Mouse (Mus musculus) frontal cortex, adult 2 months (tissue): ENCODE measurements around the gene Abhd15. TPM values are rescaled to one million over a fixed set of nuclear protein-coding genes. Genes with fewer than 3 reads are reported as not detected.
"Not testable (repeated sequence)": the region's sequence is repeated elsewhere in the genome, so short reads cannot be mapped to it uniquely, and the experiment has no call there.

ENCODE experiments used
- DNase-seq, 2 experiments: peaks; one replicate each; pipeline ENCODE4 v3.0.0; 2022; ENCODE audit warnings: low spot score in 1 of 2; ENCODE audit errors: extremely low spot score in 1 of 2
- polyA plus RNA-seq: library from polyadenylated mRNA; depleted of rRNA; stranded (reverse); fragments of >200 nt; gene quantifications from 2 replicates; pipeline ENCODE4 v1.2.3, GENCODE M21; 2012

Gene Abhd15
- polyA plus RNA-seq, 1 experiment = 0.66 TPM

- DNase-seq = peak in 1 of 2 experiments; percentile 88
These were observed 6.6 kb upstream of the Abhd15 start for GRCm38 (mm10) chr11:77508068-77509021.

- DNase-seq = no peak
These were observed 3.6 kb upstream of the Abhd15 start for GRCm38 (mm10) chr11:77511336-77511735.

GRCm38 (mm10) chr11:77512891-77513810, 1.8 kb upstream of the Abhd15 start:
- DNase-seq = peak in 1 of 2 experiments; percentile 58

- DNase-seq = no peak
These were observed 1.1 kb upstream of the Abhd15 start for GRCm38 (mm10) chr11:77513811-77514170.

DNA sequence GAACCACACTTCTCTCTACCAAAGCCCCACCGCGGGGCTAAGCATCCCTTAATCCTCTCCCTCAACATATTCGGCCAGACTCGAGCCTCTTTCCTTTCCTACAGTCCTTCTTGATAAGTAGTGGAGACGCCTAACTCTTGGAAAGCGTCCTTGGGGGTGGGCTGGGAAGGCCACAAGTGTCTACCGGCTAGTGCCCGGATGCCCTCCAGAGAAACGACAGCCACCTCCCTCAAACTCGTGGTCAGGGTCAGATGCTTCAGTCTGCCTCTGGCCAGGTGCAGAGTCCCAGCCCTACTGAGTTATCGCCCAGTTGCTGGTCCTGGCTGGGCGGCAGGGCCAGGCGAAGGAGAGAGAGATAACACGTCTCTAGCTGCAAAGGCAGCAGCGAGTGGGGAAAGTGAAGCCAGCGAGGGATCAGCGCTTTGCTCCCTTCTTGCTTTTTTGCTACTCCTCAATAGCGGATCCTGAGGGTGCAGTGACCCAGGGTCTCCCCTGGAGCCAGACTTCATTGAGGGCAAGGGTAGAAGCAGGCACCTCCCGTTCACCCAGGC, 565 bp upstream of the Abhd15 start:
- no peak for DNase-seq

DNA sequence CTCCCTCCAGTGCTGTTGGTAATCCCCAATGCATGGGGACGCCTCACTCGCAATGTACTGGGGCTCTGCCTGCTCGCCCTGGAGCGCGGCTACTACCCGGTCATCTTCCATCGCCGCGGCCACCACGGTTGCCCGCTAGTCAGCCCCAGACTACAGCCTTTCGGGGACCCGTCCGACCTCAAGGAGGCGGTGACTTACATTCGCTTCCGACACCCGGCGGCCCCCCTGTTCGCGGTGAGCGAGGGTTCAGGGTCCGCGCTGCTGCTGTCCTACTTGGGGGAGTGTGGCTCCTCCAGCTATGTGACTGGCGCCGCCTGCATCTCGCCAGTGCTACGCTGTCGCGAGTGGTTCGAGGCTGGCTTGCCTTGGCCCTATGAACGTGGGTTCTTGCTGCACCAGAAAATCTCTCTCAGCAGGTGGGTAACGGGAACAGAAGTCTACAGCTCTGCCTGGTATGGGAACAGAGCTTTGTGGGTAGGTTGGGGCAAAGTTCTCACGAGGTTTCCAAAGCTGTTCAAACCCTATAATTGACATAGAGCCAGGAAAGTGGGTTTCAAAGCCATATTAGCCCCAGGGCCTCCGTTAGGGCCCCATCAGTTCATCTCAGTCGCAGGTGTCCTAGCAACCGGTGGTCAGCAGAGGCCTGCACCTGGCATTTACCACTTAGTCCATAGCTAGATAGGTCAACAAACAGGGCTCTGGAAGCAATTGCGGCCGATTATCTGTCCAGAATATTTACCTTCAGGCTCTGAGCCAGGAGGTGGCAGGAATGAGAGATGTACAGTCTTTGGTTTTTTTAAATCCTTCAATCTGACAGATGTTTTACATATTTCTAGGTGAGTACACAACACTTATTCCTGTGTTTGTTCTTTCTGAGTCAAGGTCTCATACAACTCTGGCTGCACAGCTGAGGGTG, 974 bp downstream of the Abhd15 start, which contains the start of gene Trp53i13:
Gene Trp53i13 (minus strand): TSS at position 344 of the 916 bp plus-strand sequence.
- no peak for DNase-seq

DNA sequence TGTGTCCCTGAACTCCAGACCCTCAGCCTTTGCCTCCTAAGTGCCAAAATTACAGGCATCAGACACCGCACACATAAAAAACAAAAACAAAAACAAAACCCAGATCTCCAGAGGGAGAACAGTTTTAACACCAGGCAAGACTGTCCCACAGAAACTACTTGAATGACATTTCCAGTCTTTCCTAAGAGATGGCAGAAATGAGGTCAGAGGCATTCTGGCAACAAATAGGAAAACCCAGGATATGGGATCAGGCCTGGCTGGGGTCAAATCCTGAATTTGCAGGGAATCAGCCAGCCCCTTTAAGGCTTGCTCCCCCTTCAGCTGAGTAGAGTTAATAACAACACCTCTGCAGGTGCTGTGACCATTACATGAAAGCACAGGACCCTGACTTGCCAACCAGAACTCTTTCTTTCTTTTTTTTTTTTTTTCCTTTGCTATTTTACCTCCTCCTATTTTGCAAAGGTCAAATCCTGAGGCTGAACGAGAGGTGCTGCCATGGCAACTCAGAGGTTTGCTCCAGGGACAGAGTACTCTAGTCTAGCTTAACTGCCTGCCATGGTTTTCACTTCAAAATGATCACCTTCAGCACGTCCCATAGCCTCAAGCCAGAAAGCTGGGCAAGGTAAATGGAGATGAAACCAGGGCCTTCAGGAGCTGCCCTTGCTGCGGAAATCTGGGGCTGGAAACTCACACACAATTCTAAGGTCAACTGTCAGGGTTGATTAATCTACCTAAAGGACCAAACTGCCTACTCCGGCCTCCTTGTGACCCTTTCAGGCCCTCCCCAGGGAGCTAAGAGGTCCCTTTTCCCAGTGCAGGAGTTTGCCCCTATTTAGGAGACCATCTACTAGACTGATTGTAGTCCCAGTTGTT, 1.9 kb downstream of the Abhd15 start:
- DNase-seq = no peak

GRCm38 (mm10) chr11:77518051-77518798, 3.3 kb downstream of the Abhd15 start:
- DNase-seq = no peak

- no peak for DNase-seq
These were observed 4.1 kb downstream of the Abhd15 start, which contains the start of gene Gm10392 for GRCm38 (mm10) chr11:77519043-77519442. Gene Gm10392 (minus strand): TSS chr11:77519198.

- DNase-seq = no peak
These were observed 5.9 kb downstream of the Abhd15 start for GRCm38 (mm10) chr11:77520601-77521529.

- no peak for DNase-seq
These were observed 11.0 kb downstream of the Abhd15 start for GRCm38 (mm10) chr11:77525804-77526486.

DNA sequence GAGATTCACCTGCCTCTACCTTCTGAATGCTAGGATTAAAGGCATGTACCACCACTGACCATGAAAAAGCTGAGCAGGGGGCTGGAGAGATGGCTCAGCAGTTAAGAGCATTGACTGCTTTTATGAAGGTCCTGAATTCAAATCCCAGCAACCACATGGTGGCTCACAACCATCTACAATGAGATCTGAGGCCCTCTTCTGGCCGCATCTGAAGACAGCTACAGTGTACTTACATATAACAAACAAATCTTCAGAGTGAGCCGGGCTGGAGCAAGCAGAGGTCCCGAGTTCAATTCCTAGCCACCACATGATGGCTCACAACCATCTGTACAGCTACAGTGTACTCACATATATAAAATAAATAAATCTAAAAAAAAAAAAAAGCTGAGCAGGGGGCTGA, 13.5 kb downstream of the Abhd15 start:
- DNase-seq = not testable (repeated sequence)

GRCm38 (mm10) chr11:77529644-77530043, 14.7 kb downstream of the Abhd15 start:
- no peak for DNase-seq

- DNase-seq = no peak
These were observed 15.9 kb downstream of the Abhd15 start for GRCm38 (mm10) chr11:77530862-77531261.

GRCm38 (mm10) chr11:77532202-77532846, 17.4 kb downstream of the Abhd15 start:
- no peak for DNase-seq

GRCm38 (mm10) chr11:77545261-77545660, 30.3 kb downstream of the Abhd15 start:
- no peak for DNase-seq
